Mouse (Mus musculus) thymus, postnatal 36 days (tissue): ENCODE data around the gene Aldh3a1.

Source experiments
- DNase-seq, 2 experiments: peaks; one replicate each; pipeline ENCODE4 v3.0.0; 2022; ENCODE audit warnings: mixed read lengths in 2 of 2

The Aldh3a1 gene

GRCm38 (mm10) chr11:61197935-61198334, 9.4 kb upstream of the Aldh3a1 start:
- DNase-seq: no peak

- no peak for DNase-seq
These were observed 7.5 kb upstream of the Aldh3a1 start for GRCm38 (mm10) chr11:61199620-61200362.

GRCm38 (mm10) chr11:61202186-61202585, 5.2 kb upstream of the Aldh3a1 start:
- no peak for DNase-seq

- DNase-seq: no peak
These were observed 4.5 kb upstream of the Aldh3a1 start for GRCm38 (mm10) chr11:61202810-61203209.

- no peak for DNase-seq
These were observed 2.0 kb upstream of the Aldh3a1 start for GRCm38 (mm10) chr11:61205167-61205950.

GRCm38 (mm10) chr11:61206136-61206535, 1.2 kb upstream of the Aldh3a1 start:
- no peak for DNase-seq

GRCm38 (mm10) chr11:61208316-61208715, 979 bp downstream of the Aldh3a1 start:
- no peak for DNase-seq

GRCm38 (mm10) chr11:61212102-61212501, 4.8 kb downstream of the Aldh3a1 start:
- DNase-seq: peak; percentile 23 to 26

- no peak for DNase-seq
These were observed 8.6 kb downstream of the Aldh3a1 start for GRCm38 (mm10) chr11:61215936-61216335.

GRCm38 (mm10) chr11:61220156-61220881, 13.0 kb downstream of the Aldh3a1 start:
- no peak for DNase-seq

- DNase-seq: no peak
These were observed 14.7 kb downstream of the Aldh3a1 start for GRCm38 (mm10) chr11:61222007-61222406.

- DNase-seq: no peak
These were observed 15.8 kb downstream of the Aldh3a1 start for GRCm38 (mm10) chr11:61222971-61223745.

- DNase-seq: no peak
These were observed 17.0 kb downstream of the Aldh3a1 start for GRCm38 (mm10) chr11:61224234-61224744.

GRCm38 (mm10) chr11:61224907-61225306, 17.6 kb downstream of the Aldh3a1 start:
- no peak for DNase-seq

- DNase-seq: no peak
These were observed 18.2 kb downstream of the Aldh3a1 start for GRCm38 (mm10) chr11:61225511-61225910.

GRCm38 (mm10) chr11:61225941-61226412, 18.6 kb downstream of the Aldh3a1 start:
- no peak for DNase-seq

GRCm38 (mm10) chr11:61227816-61228215, 20.5 kb downstream of the Aldh3a1 start:
- no peak for DNase-seq

GRCm38 (mm10) chr11:61228406-61228805, 21.1 kb downstream of the Aldh3a1 start:
- DNase-seq: no peak

- DNase-seq: peak; percentile 39 to 45
These were observed 24.0 kb downstream of the Aldh3a1 start for GRCm38 (mm10) chr11:61231329-61231728.

GRCm38 (mm10) chr11:61234174-61234573, 26.8 kb downstream of the Aldh3a1 start:
- DNase-seq: no peak

- no peak for DNase-seq
These were observed 28.7 kb downstream of the Aldh3a1 start for GRCm38 (mm10) chr11:61236015-61236414.

- no peak for DNase-seq
These were observed 37.1 kb downstream of the Aldh3a1 start for GRCm38 (mm10) chr11:61244406-61244805.
